Mouse (Mus musculus) C2C12 (cell line): ENCODE measurements around the gene Slc15a2.

Source experiments
- CTCF ChIP-seq: IDR thresholded peaks from one replicate; pipeline ENCODE4 v1.5.1; 2011; ENCODE audit not compliant: control insufficient read depth, insufficient read depth, insufficient read length
- FOSL1 ChIP-seq: IDR thresholded peaks from one replicate; pipeline ENCODE4 v1.8.0; 2011; ENCODE audit warnings: mild to moderate bottlenecking, low read length; ENCODE audit not compliant: poor library complexity, insufficient read depth, severe bottlenecking
- MAX ChIP-seq: IDR thresholded peaks from one replicate; pipeline ENCODE4 v1.6.1; 2011; ENCODE audit warnings: mild to moderate bottlenecking, control low read depth
- MYOD1 ChIP-seq: IDR thresholded peaks from one replicate; pipeline ENCODE4 v1.6.1; 2011; ENCODE audit warnings: low read depth; ENCODE audit not compliant: control insufficient read depth, insufficient read length
- USF1 ChIP-seq: IDR thresholded peaks from one replicate; pipeline ENCODE4 v1.6.1; 2011; ENCODE audit warnings: low read depth, mild to moderate bottlenecking, control low read depth, moderate library complexity

GRCm38 (mm10) chr16:36770830-36771229 is 13.9 kb downstream of the Slc15a2 start:
- TF ChIP-seq CTCF (no peak), MAX (no peak), USF1 (no peak), MYOD1 (no peak), FOSL1 (no peak)
